Mouse (Mus musculus): ENCODE results near the gene Wee1.

DNA sequence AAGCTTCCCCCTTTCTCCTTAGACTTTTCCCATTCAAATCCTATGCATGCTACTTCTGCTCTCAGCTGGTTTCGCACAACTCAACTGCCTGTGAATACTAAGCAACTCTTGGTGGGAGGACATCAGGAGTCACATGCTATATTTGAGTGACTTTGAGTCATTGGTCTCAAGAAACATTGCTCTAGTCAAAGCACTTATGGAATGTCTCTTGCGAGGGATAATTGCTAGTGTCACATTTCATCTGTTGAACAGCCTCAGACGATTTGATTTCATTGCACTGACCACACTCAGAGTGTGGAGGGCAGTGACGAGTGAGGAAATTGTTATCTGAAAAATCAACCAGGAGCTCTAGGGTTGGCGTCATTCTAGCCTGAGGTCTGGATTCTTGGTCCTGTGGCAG, 7.1 kb upstream of the Wee1 start:
- TF ChIP-seq GATA1 (IDR thresholded peaks at IDR 0.05; ENCODE audit: low read length) (no peak), TAL1 (IDR thresholded peaks at IDR 0.05; ENCODE audit: low read length) (no peak)
